Mouse (Mus musculus): ENCODE results near the gene Klf15. TPM values are rescaled to one million over a fixed set of nuclear protein-coding genes. Genes with fewer than 3 reads are reported as not detected.

The Klf15 gene
- polyA plus RNA-seq (2015; fragmentation: Nextera tagmentation; extraction: Ambion mirVana) = 11.6 and 14.3 TPM in 2 replicates

DNA sequence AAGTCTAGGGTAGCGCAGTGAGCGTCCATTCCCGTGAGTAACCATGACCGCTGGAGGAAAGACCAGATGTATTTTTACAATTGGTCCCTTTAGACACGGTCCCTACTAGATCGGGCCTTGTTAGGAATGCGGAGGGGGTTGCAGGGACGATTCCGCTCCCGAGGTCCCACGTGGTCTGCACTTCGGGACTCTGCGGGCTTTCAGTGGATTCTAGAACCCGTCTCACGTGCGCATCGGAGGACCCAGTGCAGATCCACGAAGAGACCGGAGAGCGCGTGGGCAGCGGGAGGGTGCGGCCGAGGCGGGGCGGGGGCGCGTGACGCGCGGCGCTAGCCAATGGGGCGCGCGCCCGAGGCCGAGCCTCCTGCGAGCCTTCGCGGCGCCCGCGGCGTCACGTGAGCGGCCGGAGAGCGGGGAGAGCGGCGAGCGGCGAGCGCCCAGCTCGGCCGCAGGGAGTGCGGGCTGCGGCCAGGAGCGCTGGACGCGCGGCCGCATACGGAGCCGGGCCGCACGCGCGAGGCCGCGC, at the start of gene Klf15:
Klf15 (plus strand) TSS at position 396 of the 526 bp plus-strand sequence.
- Histone ChIP-seq H3K4me1 (replicated peaks; ENCODE audit: control insufficient read depth, insufficient read depth, low read length) (peaks cover 19% of the 10 kb centered on the region), H3K27me3 (replicated peaks; ENCODE audit: control insufficient read depth, insufficient read depth, low read length) (peaks cover 12% of the 10 kb centered on the region), H3K4me3 (replicated peaks; ENCODE audit: low read length) (peak within 1 kb of the TSS; percentile 65), H3K27ac (ENCODE audit: low read length) (peak within 1 kb of the TSS; percentile 33; the same call in 1 of the 2 replicates), H3K9ac (replicated peaks; ENCODE audit: low read depth, low read length) (peak within 1 kb of the TSS; percentile 67), H3K4me2 (ENCODE audit: low read length) (peak within 1 kb of the TSS; percentile 100), H3K36me3 (ENCODE audit: control insufficient read depth, insufficient read depth) (no peaks in the 10 kb centered on the region), H3K9me3 (ENCODE audit: control insufficient read depth, low read length) (no peaks in the 10 kb centered on the region)
- under 1% methylated on average over 63 of the region's 70 CpGs for WGBS
- peak; percentile 58 for ATAC-seq

DNA sequence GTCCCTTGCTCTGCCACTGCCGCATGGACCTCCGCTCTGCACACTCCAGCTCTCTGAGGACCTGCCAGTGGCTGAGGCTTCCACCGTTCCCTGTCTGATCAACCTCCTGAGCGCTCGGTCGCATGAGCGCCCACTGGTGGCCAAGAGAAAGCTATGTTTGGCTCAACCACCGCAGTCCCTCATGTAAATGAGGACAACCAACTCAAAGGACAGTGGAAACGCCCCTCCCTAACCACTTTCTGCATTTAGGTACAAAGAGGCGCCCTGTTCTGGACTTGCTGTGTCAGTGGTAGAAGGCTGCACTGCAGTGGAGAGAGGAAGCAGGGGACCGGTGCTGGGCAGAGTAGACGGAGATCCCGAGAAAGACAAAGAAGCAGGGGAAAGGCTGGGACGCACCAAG, 39.8 kb upstream of the Klf15 start:
- Histone ChIP-seq H3K4me3 (replicated peaks; ENCODE audit: low read length) (peak overlapping the region; percentile 10), H3K27me3 (replicated peaks; ENCODE audit: control insufficient read depth, insufficient read depth, low read length) (no peaks in the 10 kb centered on the region), H3K4me1 (replicated peaks; ENCODE audit: control insufficient read depth, insufficient read depth, low read length) (peaks cover 8% of the 10 kb centered on the region; the same call in 1 of the 2 replicates), H3K36me3 (ENCODE audit: control insufficient read depth, insufficient read depth) (no peaks in the 10 kb centered on the region), H3K4me2 (ENCODE audit: low read length) (peak overlapping the region; percentile 44), H3K9me3 (ENCODE audit: control insufficient read depth, low read length) (no peaks in the 10 kb centered on the region), H3K27ac (ENCODE audit: low read length) (no peak overlapping the region), H3K9ac (replicated peaks; ENCODE audit: low read depth, low read length) (peak overlapping the region; percentile 40)
- peak; percentile 92 for ATAC-seq
- WGBS = 1% methylated on average over 14 of the region's 14 CpGs

DNA sequence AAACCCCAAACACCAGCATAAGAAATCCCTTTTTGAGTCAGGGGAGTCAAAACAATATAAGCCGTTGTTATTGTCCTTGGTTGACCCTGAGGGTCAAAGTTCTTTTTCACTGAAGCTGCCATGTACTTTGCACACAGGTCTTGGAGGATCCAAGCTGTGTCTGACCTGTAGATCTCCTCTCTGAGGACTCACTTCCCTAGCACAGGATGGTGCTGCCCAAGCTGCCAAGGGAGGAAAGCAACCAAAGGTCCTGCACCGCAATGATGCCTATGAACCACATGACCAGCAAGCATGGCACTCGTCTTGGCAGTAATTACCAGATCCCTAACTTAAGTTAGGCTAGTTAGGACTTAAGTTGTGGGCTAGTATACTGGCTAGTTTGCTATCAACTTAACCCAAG, 37.0 kb upstream of the Klf15 start:
- no peak overlapping the region for H3K27ac ChIP-seq (ENCODE audit: low read length)
- H3K36me3 ChIP-seq (ENCODE audit: control insufficient read depth, insufficient read depth) = no peaks in the 10 kb centered on the region
- no peak overlapping the region for H3K4me3 ChIP-seq (replicated peaks; ENCODE audit: low read length)
- no peak for ATAC-seq
- no peak overlapping the region for H3K9ac ChIP-seq (replicated peaks; ENCODE audit: low read depth, low read length)
- no peaks in the 10 kb centered on the region for H3K9me3 ChIP-seq (ENCODE audit: control insufficient read depth, low read length)
- no peak overlapping the region for H3K4me2 ChIP-seq (ENCODE audit: low read length)
- WGBS = 81% methylated on average over 3 of the region's 3 CpGs
- H3K4me1 ChIP-seq (replicated peaks; ENCODE audit: control insufficient read depth, insufficient read depth, low read length) = peaks cover 17% of the 10 kb centered on the region
- no peaks in the 10 kb centered on the region for H3K27me3 ChIP-seq (replicated peaks; ENCODE audit: control insufficient read depth, insufficient read depth, low read length)

DNA sequence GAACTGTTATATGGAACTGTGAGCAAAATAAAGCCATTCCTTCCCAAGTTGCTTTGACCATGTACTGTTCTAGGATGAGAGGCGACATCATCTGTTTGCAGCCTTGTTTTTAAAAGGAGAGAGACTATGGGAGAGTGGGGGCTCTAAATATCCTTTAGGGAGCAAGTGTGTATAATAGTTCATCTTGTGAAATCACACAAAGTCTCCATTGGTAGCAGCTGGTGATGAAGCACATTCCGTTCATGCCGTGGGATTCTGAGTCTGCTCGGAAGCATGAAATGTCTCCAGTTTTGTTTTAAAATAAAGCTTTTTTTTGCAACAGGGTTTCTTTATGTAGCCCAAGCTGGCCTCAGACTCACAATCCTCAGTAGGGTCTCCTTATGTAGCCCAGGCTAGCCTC, 36.4 kb upstream of the Klf15 start:
- no peaks in the 10 kb centered on the region for H3K36me3 ChIP-seq (ENCODE audit: control insufficient read depth, insufficient read depth)
- WGBS = 84% methylated on average over 4 of the region's 4 CpGs
- peaks cover 17% of the 10 kb centered on the region for H3K4me1 ChIP-seq (replicated peaks; ENCODE audit: control insufficient read depth, insufficient read depth, low read length)
- no peaks in the 10 kb centered on the region for H3K9me3 ChIP-seq (ENCODE audit: control insufficient read depth, low read length)
- no peak overlapping the region for H3K27ac ChIP-seq (ENCODE audit: low read length)
- H3K9ac ChIP-seq (replicated peaks; ENCODE audit: low read depth, low read length) = no peak overlapping the region
- no peak for ATAC-seq
- H3K4me2 ChIP-seq (ENCODE audit: low read length) = no peak overlapping the region
- no peaks in the 10 kb centered on the region for H3K27me3 ChIP-seq (replicated peaks; ENCODE audit: control insufficient read depth, insufficient read depth, low read length)
- H3K4me3 ChIP-seq (replicated peaks; ENCODE audit: low read length) = no peak overlapping the region

DNA sequence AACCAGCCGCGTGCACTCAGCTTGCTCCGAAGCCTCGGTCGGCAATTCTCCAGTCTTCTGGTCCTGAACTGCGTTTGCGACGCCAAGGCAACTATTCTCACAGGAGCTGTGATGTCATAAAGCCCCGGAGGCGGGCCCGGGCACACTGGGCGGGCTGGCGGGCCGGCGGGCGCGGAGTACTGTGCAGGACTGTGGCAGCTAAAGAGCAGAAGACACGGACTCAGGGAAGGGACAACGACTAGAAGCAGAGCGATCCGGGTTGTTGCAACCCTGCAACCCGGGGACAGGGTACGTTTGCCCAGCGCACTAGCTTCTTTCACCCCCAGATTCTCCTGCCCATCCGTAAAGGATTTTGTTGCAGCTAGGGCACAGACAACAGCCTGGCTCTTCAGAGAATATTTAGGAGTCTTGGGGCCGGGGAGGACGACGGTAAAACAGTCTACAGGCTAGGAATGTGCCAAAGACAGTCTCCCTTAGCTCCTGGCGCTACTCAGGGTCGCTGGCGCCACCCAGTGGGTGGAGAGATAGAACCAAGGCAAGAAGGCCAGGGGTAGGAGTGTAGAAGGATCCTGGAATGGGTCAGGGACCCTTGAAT, 33.9 kb upstream of the Klf15 start, which contains the start of gene Cfap100:
Cfap100 (minus strand) TSS at position 418 of the 595 bp plus-strand sequence.
- H3K9me3 ChIP-seq (ENCODE audit: control insufficient read depth, low read length) = no peaks in the 10 kb centered on the region
- H3K27ac ChIP-seq (ENCODE audit: low read length) = peak within 1 kb of the TSS; percentile 17; the same call in 1 of the 2 replicates
- no peaks in the 10 kb centered on the region for H3K27me3 ChIP-seq (replicated peaks; ENCODE audit: control insufficient read depth, insufficient read depth, low read length)
- peak within 1 kb of the TSS; percentile 49 for H3K4me3 ChIP-seq (replicated peaks; ENCODE audit: low read length)
- peak within 1 kb of the TSS; percentile 65 for H3K9ac ChIP-seq (replicated peaks; ENCODE audit: low read depth, low read length)
- peak within 1 kb of the TSS; percentile 73 for H3K4me2 ChIP-seq (ENCODE audit: low read length)
- H3K36me3 ChIP-seq (ENCODE audit: control insufficient read depth, insufficient read depth) = no peaks in the 10 kb centered on the region
- WGBS = 0% methylated on average over 31 of the region's 31 CpGs
- ATAC-seq = peak; percentile 88
- H3K4me1 ChIP-seq (replicated peaks; ENCODE audit: control insufficient read depth, insufficient read depth, low read length) = peaks cover 9% of the 10 kb centered on the region

DNA sequence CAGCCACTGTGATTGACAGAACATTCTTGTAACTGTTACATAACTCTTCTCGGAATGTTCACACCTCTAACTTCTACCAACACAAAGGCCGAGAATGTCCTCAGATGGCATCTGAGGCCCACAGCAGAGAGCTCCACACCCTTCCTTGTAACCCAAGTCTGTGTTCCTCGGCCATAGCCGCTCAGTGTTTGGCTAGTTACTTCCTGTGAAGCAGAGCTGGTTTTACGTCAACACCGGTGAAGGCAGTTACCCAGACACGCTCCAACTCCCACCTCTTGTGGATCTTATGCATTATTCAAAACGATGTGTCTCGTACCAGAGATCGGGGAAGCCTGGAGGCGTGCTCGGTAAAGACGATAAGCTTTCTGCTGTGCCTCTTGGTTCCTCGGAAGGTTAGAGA, 32.5 kb upstream of the Klf15 start:
- Histone ChIP-seq H3K27me3 (replicated peaks; ENCODE audit: control insufficient read depth, insufficient read depth, low read length) (no peaks in the 10 kb centered on the region), H3K4me1 (replicated peaks; ENCODE audit: control insufficient read depth, insufficient read depth, low read length) (peaks cover 9% of the 10 kb centered on the region), H3K9ac (replicated peaks; ENCODE audit: low read depth, low read length) (no peak overlapping the region), H3K36me3 (ENCODE audit: control insufficient read depth, insufficient read depth) (no peaks in the 10 kb centered on the region), H3K9me3 (ENCODE audit: control insufficient read depth, low read length) (no peaks in the 10 kb centered on the region), H3K4me2 (ENCODE audit: low read length) (no peak overlapping the region), H3K27ac (ENCODE audit: low read length) (no peak overlapping the region), H3K4me3 (replicated peaks; ENCODE audit: low read length) (no peak overlapping the region)
- WGBS = 82% methylated on average over 14 of the region's 14 CpGs
- ATAC-seq = no peak

DNA sequence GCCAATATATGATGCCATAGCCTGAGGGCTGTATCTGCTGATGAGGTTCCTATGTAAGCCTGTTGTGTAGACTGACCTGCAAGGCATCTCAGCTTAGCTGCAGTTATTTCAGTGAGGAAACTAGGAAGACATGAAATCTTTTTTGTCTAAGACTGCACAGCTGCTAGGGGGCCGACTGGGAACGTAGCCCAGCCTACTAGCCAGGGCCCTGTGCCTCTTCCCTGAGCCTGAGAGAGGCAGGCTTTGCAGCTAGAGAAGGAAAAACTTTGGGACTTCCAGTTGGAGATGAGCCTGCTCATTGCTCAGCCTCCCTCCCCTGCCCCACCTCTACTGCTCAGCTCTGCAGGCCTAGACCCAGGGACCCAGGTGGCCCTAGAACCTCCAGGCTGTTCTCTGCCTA, 30.9 kb upstream of the Klf15 start:
- no peaks in the 10 kb centered on the region for H3K36me3 ChIP-seq (ENCODE audit: control insufficient read depth, insufficient read depth)
- H3K9ac ChIP-seq (replicated peaks; ENCODE audit: low read depth, low read length) = no peak overlapping the region
- peaks cover 9% of the 10 kb centered on the region for H3K4me1 ChIP-seq (replicated peaks; ENCODE audit: control insufficient read depth, insufficient read depth, low read length)
- 52% methylated on average over 2 of the region's 2 CpGs for WGBS
- H3K4me3 ChIP-seq (replicated peaks; ENCODE audit: low read length) = no peak overlapping the region
- no peak for ATAC-seq
- H3K27ac ChIP-seq (ENCODE audit: low read length) = no peak overlapping the region
- H3K4me2 ChIP-seq (ENCODE audit: low read length) = no peak overlapping the region
- no peaks in the 10 kb centered on the region for H3K27me3 ChIP-seq (replicated peaks; ENCODE audit: control insufficient read depth, insufficient read depth, low read length)
- no peaks in the 10 kb centered on the region for H3K9me3 ChIP-seq (ENCODE audit: control insufficient read depth, low read length)

DNA sequence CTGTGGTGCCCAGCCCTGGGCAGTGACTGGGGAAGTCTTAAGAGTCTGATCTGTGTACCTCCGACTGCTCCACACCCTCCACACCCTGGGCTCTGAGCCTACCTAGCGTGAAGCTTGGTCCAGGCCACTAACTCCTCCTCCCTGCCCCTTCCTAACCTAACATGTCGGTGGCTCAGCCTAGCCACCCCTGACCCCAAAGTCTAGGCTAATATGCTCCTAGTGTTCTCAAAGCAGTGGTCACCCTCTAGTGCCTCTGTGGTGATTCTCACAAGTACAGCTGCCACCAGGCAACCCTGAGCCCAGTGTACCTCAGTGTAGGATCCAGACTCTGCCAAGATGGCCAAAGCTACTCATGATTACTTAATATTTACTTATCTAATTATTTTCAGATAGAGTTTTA, 27.7 kb upstream of the Klf15 start:
- Histone ChIP-seq H3K9me3 (ENCODE audit: control insufficient read depth, low read length) (no peaks in the 10 kb centered on the region), H3K4me1 (replicated peaks; ENCODE audit: control insufficient read depth, insufficient read depth, low read length) (no peaks in the 10 kb centered on the region), H3K27me3 (replicated peaks; ENCODE audit: control insufficient read depth, insufficient read depth, low read length) (no peaks in the 10 kb centered on the region), H3K4me3 (replicated peaks; ENCODE audit: low read length) (no peak overlapping the region), H3K4me2 (ENCODE audit: low read length) (no peak overlapping the region), H3K36me3 (ENCODE audit: control insufficient read depth, insufficient read depth) (no peaks in the 10 kb centered on the region), H3K27ac (ENCODE audit: low read length) (no peak overlapping the region), H3K9ac (replicated peaks; ENCODE audit: low read depth, low read length) (no peak overlapping the region)
- WGBS = 62% methylated on average over 3 of the region's 3 CpGs
- ATAC-seq = peak; percentile 45

DNA sequence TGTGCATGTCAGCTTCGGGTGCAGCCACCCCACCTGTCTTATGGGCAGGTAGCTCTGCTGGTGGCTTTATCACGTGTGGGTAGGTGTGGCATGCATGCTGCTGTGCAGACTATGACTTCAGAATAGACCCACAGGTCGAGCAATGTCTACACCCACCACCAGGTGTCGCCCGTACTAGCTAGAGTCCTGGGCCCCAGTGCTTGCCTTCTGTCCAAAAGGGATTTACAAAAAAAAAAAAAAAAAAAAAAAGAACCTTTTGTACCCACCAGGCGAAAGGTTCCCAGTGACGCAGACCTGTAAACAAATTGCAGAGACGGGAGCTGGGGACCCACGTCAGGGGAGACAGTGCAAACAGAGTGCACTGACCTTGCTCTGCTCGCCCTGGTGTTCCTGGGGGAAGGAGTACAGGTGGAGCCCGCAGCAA, 27.2 kb upstream of the Klf15 start:
- 11% methylated on average over 11 of the region's 11 CpGs for WGBS
- H3K9me3 ChIP-seq (ENCODE audit: control insufficient read depth, low read length) = no peaks in the 10 kb centered on the region
- ATAC-seq = peak; percentile 73
- no peaks in the 10 kb centered on the region for H3K4me1 ChIP-seq (replicated peaks; ENCODE audit: control insufficient read depth, insufficient read depth, low read length)
- H3K9ac ChIP-seq (replicated peaks; ENCODE audit: low read depth, low read length) = no peak overlapping the region
- no peak overlapping the region for H3K27ac ChIP-seq (ENCODE audit: low read length)
- no peak overlapping the region for H3K4me2 ChIP-seq (ENCODE audit: low read length)
- H3K36me3 ChIP-seq (ENCODE audit: control insufficient read depth, insufficient read depth) = no peaks in the 10 kb centered on the region
- no peak overlapping the region for H3K4me3 ChIP-seq (replicated peaks; ENCODE audit: low read length)
- no peaks in the 10 kb centered on the region for H3K27me3 ChIP-seq (replicated peaks; ENCODE audit: control insufficient read depth, insufficient read depth, low read length)
